10 mouse cellular contexts compared by ENCODE assay signal in the genomic region with DNA sequence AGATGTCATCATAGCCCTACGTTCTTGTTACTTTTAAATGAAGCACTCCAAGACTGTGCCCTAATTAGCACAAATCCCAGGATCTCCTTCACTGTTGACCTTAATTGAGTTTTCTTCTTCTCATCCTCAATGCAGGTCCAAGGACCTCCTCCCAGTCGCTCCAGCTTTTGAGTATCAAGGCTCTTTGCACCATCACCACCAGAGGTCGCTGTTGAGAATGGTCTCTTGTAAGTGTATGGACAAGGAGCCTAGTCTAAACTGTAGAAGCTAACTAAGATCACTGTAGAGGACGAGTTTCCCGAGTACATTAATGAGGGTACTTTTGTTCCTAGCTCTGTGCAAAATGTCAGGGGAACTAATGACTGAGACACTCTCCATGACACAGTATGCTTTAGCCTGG. TPM values are rescaled to one million over a fixed set of nuclear protein-coding genes. Genes with fewer than 3 reads are reported as not detected.
DNase-seq lines count a peak whose midpoint lies in the region; ATAC-seq and TF ChIP-seq lines count a peak whose summit lies in the region.
"Had no signal": no experiment of that assay in that cellular context is flagged by ENCODE, and none has a peak within 500 bp of the region (broad histone marks: within the 10 kb centered on the region; RNA-seq: fewer than 3 reads in every experiment).

No protein-coding gene starts in this region.

- H3K4me1 ChIP-seq in forebrain, postnatal 0 days (ENCODE audit: insufficient read depth) = no peaks in the 10 kb centered on the region
- peaks cover 4% of the 10 kb centered on the region for H3K4me1 ChIP-seq in forebrain, embryonic 12.5 days
- no peaks in the 10 kb centered on the region for H3K4me1 ChIP-seq in lung, embryonic 16.5 days (replicated peaks; ENCODE audit: control insufficient read depth, insufficient read depth, low read length)

- no peak for ATAC-seq in forebrain, postnatal 0 days
- no peak for ATAC-seq in forebrain, embryonic 12.5 days (ENCODE audit: low FRiP score)
- peak; percentile 15; the same call in 1 of the 2 replicates for ATAC-seq in lung, embryonic 16.5 days (ENCODE audit: low read depth)

- no peaks in the 10 kb centered on the region for H3K36me3 ChIP-seq in forebrain, postnatal 0 days (ENCODE audit: insufficient read depth)
- H3K36me3 ChIP-seq in forebrain, embryonic 12.5 days (replicated peaks) = no peaks in the 10 kb centered on the region
- H3K36me3 ChIP-seq in lung, embryonic 16.5 days (ENCODE audit: control insufficient read depth, insufficient read depth, low read length) = no peaks in the 10 kb centered on the region
- H3K36me3 ChIP-seq: hindbrain, embryonic 15.5 days had no signal

- no peak overlapping the region for H3K4me3 ChIP-seq in forebrain, postnatal 0 days (ENCODE audit: low read depth, low read length)
- H3K4me3 ChIP-seq in forebrain, embryonic 12.5 days (replicated peaks) = no peak overlapping the region
- no peak overlapping the region for H3K4me3 ChIP-seq in lung, embryonic 16.5 days (ENCODE audit: low read length)
- H3K4me3 ChIP-seq: hindbrain, embryonic 15.5 days had no signal

- H3K27ac ChIP-seq in forebrain, postnatal 0 days (ENCODE audit: low read depth, low read length) = no peak overlapping the region
- no peak overlapping the region for H3K27ac ChIP-seq in forebrain, embryonic 12.5 days
- H3K27ac ChIP-seq in lung, embryonic 16.5 days (ENCODE audit: low read length) = no peak overlapping the region
- H3K27ac ChIP-seq: hindbrain, embryonic 15.5 days had no signal

- peak; percentile 74 for TF ChIP-seq CTCF in forebrain, postnatal 0 days (IDR thresholded peaks at IDR 0.05; ENCODE audit: low read depth)

- WGBS in forebrain, postnatal 0 days = 33% methylated on average over 5 of the region's 5 CpGs
- WGBS in forebrain, embryonic 12.5 days = 46% methylated on average over 5 of the region's 5 CpGs
- 41% methylated on average over 5 of the region's 5 CpGs for WGBS in lung, embryonic 16.5 days

- H3K9ac ChIP-seq in forebrain, postnatal 0 days = no peak overlapping the region
- H3K9ac ChIP-seq in forebrain, embryonic 12.5 days = no peak overlapping the region
- no peak overlapping the region for H3K9ac ChIP-seq in lung, embryonic 16.5 days (ENCODE audit: low read length)
- H3K9ac ChIP-seq: hindbrain, embryonic 15.5 days had no signal

- no peak overlapping the region for H3K4me2 ChIP-seq in forebrain, postnatal 0 days (ENCODE audit: low read depth)
- no peak overlapping the region for H3K4me2 ChIP-seq in forebrain, embryonic 12.5 days
- H3K4me2 ChIP-seq in lung, embryonic 16.5 days (ENCODE audit: low read depth, low read length) = no peak overlapping the region
- H3K4me2 ChIP-seq: hindbrain, embryonic 15.5 days had no signal

- H3K27me3 ChIP-seq in forebrain, postnatal 0 days (ENCODE audit: insufficient read depth, low read length) = no peaks in the 10 kb centered on the region
- H3K27me3 ChIP-seq in forebrain, embryonic 12.5 days = no peaks in the 10 kb centered on the region
- H3K27me3 ChIP-seq in lung, embryonic 16.5 days (ENCODE audit: control insufficient read depth, insufficient read depth, low read depth, low read length) = no peaks in the 10 kb centered on the region
- H3K27me3 ChIP-seq: hindbrain, embryonic 15.5 days had no signal

- peak; percentile 70 for DNase-seq in forebrain, postnatal 0 days
- DNase-seq in 3134 (ENCODE audit: extremely low read depth, insufficient read length, low spot score) = peak; percentile 21
- peak; percentile 63 for DNase-seq in adrenal gland, adult 2 months
- peak; percentile 83 for DNase-seq in embryo, embryonic 10.5 days (ENCODE audit: low spot score)
- peak; percentile 79 for DNase-seq in induced T-regulatory cell, adult 2 months (ENCODE audit: low read depth)
- DNase-seq in spleen, postnatal 10 days (ENCODE audit: low spot score in 2 of 2) = peak; percentile 19 to 70

- H3K9me3 ChIP-seq in forebrain, postnatal 0 days (ENCODE audit: low read length) = no peaks in the 10 kb centered on the region
- no peaks in the 10 kb centered on the region for H3K9me3 ChIP-seq in forebrain, embryonic 12.5 days
- H3K9me3 ChIP-seq in lung, embryonic 16.5 days (ENCODE audit: control insufficient read depth, low read length) = no peaks in the 10 kb centered on the region
- H3K9me3 ChIP-seq: hindbrain, embryonic 15.5 days had no signal

RNA-seq across cellular contexts. Expression of gene Asic2, which starts 14.9 kb away (rescaled TPM):
- 28.9 and 37.2 TPM in 2 replicates for total RNA-seq in forebrain, postnatal 0 days (2014; rRNA removed)
- 11.5 and 15.5 TPM in 2 replicates for polyA plus RNA-seq in forebrain, postnatal 0 days (2015; fragmentation: Nextera tagmentation; extraction: Ambion mirVana)
- polyA plus RNA-seq in forebrain, embryonic 12.5 days (2016; fragmentation: Nextera tagmentation; extraction: Ambion mirVana) = 3.2 and 3.3 TPM in 2 replicates
- total RNA-seq in adrenal gland, adult 2 months (2021) = 1 to 10 TPM; 2.1 to 2.7 TPM
- 1.9 and 3.3 TPM in 2 replicates for polyA plus RNA-seq in adrenal gland, adult 2 months (2012; rRNA removed)
- polyA plus RNA-seq in lung, embryonic 16.5 days (2015; fragmentation: Nextera tagmentation; extraction: Ambion mirVana) = 0.31 TPM in 2 replicates
- total RNA-seq: neutrophil, adult 5-6 weeks had no signal

RNA-seq across cellular contexts. Expression of gene Ccl2, which starts 52.2 kb away (rescaled TPM):
- 0.85 and 2.4 TPM in 2 replicates for total RNA-seq in forebrain, postnatal 0 days (2014; rRNA removed)
- polyA plus RNA-seq in forebrain, postnatal 0 days (2015; fragmentation: Nextera tagmentation; extraction: Ambion mirVana) = 1.3 and 1.6 TPM in 2 replicates
- polyA plus RNA-seq in forebrain, embryonic 12.5 days (2016; fragmentation: Nextera tagmentation; extraction: Ambion mirVana) = 0.49 and 0.59 TPM in 2 replicates
- 1 to 10 TPM in 1 of 2 experiments, under 1 TPM in 1; 0.98 to 2.0 TPM for total RNA-seq in adrenal gland, adult 2 months (2021)
- 4.1 and 5.5 TPM in 2 replicates for polyA plus RNA-seq in adrenal gland, adult 2 months (2012; rRNA removed)
- polyA plus RNA-seq in lung, embryonic 16.5 days (2015; fragmentation: Nextera tagmentation; extraction: Ambion mirVana) = 20.7 and 21.9 TPM in 2 replicates

RNA-seq across cellular contexts. Expression of gene Gm17268, which starts 55.2 kb away (rescaled TPM):
- total RNA-seq in forebrain, postnatal 0 days (2014; rRNA removed) = not detected in 2 replicates
- polyA plus RNA-seq in forebrain, postnatal 0 days (2015; fragmentation: Nextera tagmentation; extraction: Ambion mirVana) = not detected in 2 replicates
- polyA plus RNA-seq in forebrain, embryonic 12.5 days (2016; fragmentation: Nextera tagmentation; extraction: Ambion mirVana) = not detected in 2 replicates
- not detected for total RNA-seq in adrenal gland, adult 2 months (2021)
- polyA plus RNA-seq in adrenal gland, adult 2 months (2012; rRNA removed) = not detected in 2 replicates
- polyA plus RNA-seq in lung, embryonic 16.5 days (2015; fragmentation: Nextera tagmentation; extraction: Ambion mirVana) = not detected in 2 replicates
- total RNA-seq: neutrophil, adult 5-6 weeks had no signal
- polyA plus RNA-seq: hindbrain, embryonic 15.5 days had no signal

Comparison
In these comparisons a context has a peak if more than half of its experiments do, and no peak if none do; other contexts are left out.
1. DNase-seq: peak in every context shown above with its lines; median percentile 83 in embryo, embryonic 10.5 days; 79 in induced T-regulatory cell, adult 2 months; 70 in forebrain, postnatal 0 days; 63 in adrenal gland, adult 2 months; 44 in spleen, postnatal 10 days; 21 in 3134.